Mouse (Mus musculus): ENCODE measurements at regions not wholly inside any gene's neighbourhood (a gene's known extent, or its start where the extent isn't known, plus 50 kb on each side); places are given as distances from the start of the nearest gene placed in this dataset.

DNA sequence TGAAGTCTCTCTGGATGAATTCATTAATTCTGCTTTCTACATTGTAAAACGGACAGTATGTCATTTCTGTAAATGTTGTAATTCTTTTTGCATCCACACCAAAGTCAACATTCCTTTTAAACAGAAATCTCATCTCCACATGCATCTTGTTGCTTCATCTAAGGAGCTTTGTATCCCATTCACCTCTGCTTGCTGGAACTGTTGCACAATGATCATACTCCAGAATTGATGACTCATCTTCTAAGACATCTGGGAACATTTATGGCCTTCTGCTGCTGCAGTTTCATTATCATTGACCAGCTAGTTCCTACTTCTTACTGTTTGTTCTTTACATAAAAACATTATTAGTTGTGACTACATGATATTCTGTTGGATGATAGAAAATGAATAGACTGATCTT lies 1926.9 kb upstream of the Gm38303 start:
- no peak for DNase-seq (ENCODE audit: low spot score in 2 of 2)

DNA sequence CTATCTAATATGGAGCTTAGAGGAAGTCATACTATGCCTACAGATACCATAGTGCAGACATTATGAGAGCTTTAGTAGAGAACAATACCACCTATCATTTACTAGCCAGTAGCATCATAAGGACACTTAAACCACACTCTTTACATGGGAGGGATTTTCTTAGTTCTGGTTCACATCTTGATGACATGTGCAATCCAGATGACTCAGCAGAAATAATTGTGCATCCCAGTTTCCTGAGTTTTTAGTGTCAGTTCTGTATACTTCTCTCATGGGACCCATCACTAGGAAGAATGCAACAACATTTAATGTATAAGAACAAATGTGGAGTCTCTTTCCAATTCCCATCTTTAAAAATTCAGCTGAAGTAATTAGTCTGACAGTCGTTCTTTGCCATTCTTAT lies 1922.2 kb upstream of the Gm38303 start:
- no peak for DNase-seq (ENCODE audit: low spot score in 2 of 2)

DNA sequence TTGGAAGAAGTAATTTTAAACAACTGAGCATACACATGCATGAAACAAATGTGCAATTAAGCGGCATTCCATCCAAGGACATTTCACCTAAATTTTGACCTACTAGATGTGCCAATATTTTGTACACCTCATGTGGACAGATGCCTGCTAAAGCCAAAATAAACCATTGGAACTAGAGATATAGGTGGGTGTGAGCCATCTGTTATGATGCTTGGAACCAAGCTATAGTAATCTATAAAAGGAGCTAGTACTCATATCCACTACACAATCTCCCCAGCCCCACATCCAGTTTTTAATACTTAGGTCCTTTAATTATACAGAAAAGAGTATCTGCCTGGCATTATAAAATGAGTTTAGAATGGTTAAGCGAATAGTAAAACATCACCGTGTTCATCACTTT lies 1910.7 kb upstream of the Gm38303 start:
- DNase-seq (ENCODE audit: low spot score in 2 of 2), result peak in 1 of 2 experiments; percentile 4

DNA sequence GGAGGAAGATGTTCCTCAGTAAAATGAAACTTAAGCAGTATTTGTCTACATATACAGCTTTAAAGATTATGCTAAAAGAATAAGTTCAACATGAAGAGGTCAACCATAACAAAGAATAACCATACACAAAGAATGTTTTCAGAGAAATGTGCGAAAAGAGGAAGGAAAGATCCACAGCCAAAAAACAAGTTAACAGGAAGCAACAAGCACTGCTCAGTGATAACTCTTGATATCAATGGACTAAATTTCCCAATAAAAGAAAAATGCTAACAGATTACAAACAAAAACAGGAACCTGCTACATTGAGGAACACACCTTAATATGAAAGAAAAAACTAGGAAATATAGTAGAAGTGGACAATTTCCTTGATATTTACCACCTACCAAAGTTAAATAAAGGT lies 1905.5 kb upstream of the Gm38303 start:
- DNase-seq (ENCODE audit: low spot score in 2 of 2), result no peak

DNA sequence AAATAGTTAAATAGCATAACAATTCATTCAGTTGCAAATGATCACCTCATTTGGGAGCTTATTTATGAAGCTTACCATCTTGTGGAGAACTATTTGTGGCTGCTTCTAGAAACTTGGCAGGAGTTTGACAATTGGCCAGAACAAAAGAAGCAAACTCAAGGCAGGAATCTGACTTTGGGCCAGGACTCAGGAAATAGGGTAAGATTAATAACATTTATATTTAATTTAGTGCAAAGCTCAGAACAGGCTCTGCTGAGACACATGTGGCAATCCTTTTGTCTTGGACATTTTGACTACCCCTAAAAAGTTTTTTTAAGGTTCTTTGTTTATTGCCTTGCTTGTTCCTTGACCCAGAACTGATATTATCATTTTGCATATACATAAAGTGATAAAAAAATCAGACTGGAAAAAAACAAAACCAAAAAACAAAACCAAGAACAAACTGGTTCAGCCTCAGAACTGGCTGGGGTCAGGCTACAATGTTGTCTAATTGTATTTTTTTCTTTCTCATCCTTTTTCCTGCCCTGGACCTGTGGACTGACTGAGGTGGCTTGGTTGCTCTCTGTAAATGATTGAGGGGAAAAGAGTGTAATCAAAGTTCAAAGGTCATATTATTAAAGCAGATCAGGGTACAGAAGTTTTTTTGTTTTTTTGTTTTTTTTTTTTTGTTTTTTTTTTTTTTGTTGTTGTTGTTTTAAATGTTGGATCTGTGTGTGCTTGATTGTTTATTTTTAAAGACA lies 1892.4 kb upstream of the Gm38303 start:
- DNase-seq (ENCODE audit: low spot score in 2 of 2), result no peak

DNA sequence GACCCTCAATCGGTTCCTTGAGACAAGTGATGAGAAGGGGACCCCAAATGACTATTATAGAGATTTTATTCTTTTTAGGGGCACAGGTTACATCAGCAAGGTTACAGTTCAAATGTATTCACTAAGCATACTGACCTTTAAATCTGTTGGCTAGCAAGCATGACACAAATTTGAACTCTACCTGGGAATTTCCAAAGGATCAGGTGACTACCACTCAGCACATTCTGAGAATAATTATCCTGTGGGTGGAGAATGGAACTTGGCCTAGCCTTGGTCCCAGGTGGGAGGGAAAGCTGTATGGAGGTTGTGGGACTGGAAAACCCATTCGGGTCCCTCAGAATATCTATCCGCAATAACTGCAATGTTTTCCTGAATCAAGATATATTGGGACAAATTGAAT lies 1891.3 kb upstream of the Gm38303 start:
- DNase-seq (ENCODE audit: low spot score in 2 of 2), result no peak

DNA sequence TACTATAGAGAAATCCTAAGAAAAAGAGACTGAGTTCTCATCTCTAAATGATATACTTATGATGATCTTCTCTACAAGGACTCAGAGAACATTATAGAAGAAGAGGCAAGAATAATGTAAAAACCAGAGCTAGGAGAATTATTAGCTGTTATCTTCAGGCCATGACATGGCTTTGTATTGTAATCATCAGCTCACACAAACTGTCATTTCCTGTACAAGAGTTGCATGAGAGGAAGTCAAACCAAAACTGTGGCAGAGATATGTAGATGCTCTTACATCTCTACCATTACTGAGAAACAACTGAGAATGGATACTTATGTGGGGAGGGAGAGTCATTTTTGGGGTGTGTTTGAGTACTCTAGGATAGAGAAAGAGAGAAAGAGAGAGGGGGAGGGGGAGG lies 1889.4 kb upstream of the Gm38303 start:
- no peak for DNase-seq (ENCODE audit: low spot score in 2 of 2)

DNA sequence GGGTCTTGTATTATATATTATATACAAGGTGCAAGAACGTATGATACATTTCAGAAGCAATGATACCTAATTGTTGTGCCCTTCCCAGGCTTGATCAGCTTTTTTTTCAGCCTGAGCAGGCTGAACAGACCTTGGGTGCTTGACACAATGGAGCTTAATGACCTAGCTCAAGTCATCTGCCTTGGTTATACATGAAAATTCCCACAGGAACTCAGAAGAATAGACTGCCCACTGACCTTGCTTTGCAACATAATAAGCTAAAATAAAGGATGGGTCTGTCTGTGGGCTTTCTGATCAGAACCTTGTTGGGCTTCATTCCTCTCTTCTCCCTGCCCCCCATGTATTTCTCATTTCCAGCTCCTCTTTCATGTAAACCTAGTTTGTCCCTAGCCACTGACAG lies 1880.6 kb upstream of the Gm38303 start:
- DNase-seq (ENCODE audit: low spot score in 2 of 2), result no peak

DNA sequence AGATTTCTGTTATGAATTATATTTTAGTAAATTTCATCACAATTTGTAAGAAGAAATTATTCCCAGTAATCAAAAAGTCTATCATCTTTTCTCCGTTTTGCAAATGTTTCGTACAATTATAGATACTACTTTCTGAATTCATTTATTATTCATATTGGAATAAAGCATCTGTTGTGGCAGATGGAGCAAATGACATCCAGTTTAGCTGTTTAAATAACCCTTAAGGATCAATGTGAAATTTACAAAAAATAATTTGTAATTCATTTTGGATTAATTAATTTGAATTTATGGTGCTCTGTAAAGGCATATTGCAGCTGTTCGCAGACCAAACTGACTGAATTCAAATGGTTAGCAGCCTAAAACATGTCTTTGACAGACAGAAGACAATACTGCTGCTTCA lies 1879.3 kb upstream of the Gm38303 start:
- no peak for DNase-seq (ENCODE audit: low spot score in 2 of 2)

DNA sequence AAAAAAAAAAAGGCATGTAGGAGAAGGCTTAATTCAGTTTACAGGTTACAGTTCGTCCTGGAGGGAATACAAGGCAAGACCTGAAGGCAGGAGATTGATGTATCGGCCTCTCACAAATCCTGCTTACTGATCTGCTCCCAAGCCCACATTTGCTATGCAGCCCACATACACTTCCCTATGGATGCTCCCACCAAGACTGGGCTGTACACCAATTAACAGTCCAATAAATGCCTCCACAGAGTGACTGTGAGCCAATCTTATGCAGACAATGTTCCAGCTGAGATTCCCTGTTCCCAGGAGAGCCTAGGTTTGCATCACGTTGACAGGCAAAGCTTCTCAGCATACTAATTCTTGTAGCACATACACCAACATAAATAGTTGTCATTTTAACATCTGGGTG lies 1837.9 kb upstream of the Gm38303 start:
- DNase-seq (ENCODE audit: low spot score in 2 of 2), result no peak

DNA sequence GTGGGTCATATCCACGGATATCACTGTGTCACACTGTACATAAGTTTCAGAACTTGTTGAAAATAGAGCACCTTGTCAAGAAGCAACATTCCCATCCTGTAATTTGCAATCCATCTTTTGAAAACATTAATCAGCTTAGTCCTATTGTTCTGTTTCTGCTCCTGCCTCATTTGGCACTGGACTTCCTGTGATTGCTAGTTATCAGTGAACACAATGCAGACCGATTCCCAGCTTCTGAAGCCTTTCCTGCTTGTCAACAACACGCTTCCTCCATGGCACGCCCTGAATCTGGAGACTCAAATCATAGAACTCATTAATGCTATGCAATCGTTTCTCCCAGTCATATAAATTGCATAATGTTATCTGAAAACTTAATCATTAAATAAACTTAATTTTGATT lies 1815.8 kb upstream of the Gm38303 start:
- DNase-seq (ENCODE audit: low spot score in 2 of 2), result no peak
